Mouse (Mus musculus) adrenal gland, postnatal 25 days (tissue): Measurements from ENCODE around the gene Dhh. TPM values are rescaled to one million over a fixed set of nuclear protein-coding genes. Genes with fewer than 3 reads are reported as not detected.

Experiments
- DNase-seq: peaks from one replicate; pipeline ENCODE4 v3.0.0; 2021; ENCODE audit warnings: mixed read lengths
- total RNA-seq: library from RNA; stranded (reverse); gene quantifications from 2 replicates; pipeline ENCODE4 v1.2.3, GENCODE M21; 2021

The Dhh gene
- total RNA-seq, 1 experiment from 2014 or later = 2.4 TPM

- peak; percentile 87 for DNase-seq
These were observed 26.1 kb downstream of the Dhh start for GRCm38 (mm10) chr15:98871916-98872888.

GRCm38 (mm10) chr15:98871070-98871915, 27.0 kb downstream of the Dhh start, which contains the start of gene Kmt2d:
Gene Kmt2d (minus strand): TSS chr15:98871204.
- peak; percentile 42 for DNase-seq

- peak; percentile 42 for DNase-seq
These were observed 27.9 kb downstream of the Dhh start for GRCm38 (mm10) chr15:98870179-98871069.

GRCm38 (mm10) chr15:98869342-98870178, 28.8 kb downstream of the Dhh start:
- DNase-seq = no peak

GRCm38 (mm10) chr15:98868346-98869063, 29.8 kb downstream of the Dhh start:
- no peak for DNase-seq

GRCm38 (mm10) chr15:98867321-98867720, 31.0 kb downstream of the Dhh start:
- DNase-seq = no peak

- no peak for DNase-seq
These were observed 31.8 kb downstream of the Dhh start for GRCm38 (mm10) chr15:98866501-98866900.

- no peak for DNase-seq
These were observed 32.6 kb downstream of the Dhh start for GRCm38 (mm10) chr15:98865771-98866170.

- DNase-seq = no peak
These were observed 33.4 kb downstream of the Dhh start for GRCm38 (mm10) chr15:98864951-98865350.

- no peak for DNase-seq
These were observed 34.8 kb downstream of the Dhh start for GRCm38 (mm10) chr15:98863451-98863958.

- DNase-seq = no peak
These were observed 36.5 kb downstream of the Dhh start for GRCm38 (mm10) chr15:98861701-98862410.

GRCm38 (mm10) chr15:98860921-98861320, 37.4 kb downstream of the Dhh start:
- DNase-seq = no peak

- DNase-seq = no peak
These were observed 38.9 kb downstream of the Dhh start for GRCm38 (mm10) chr15:98859319-98860043.

GRCm38 (mm10) chr15:98854214-98854613, 44.1 kb downstream of the Dhh start:
- DNase-seq = no peak

- no peak for DNase-seq
These were observed 45.0 kb downstream of the Dhh start for GRCm38 (mm10) chr15:98853161-98853937.

GRCm38 (mm10) chr15:98852733-98853132, 45.6 kb downstream of the Dhh start:
- DNase-seq = no peak

GRCm38 (mm10) chr15:98852071-98852470, 46.3 kb downstream of the Dhh start:
- DNase-seq = no peak
